Mouse (Mus musculus): ENCODE measurements around the gene Slc4a7. TPM values are rescaled to one million over a fixed set of nuclear protein-coding genes. Genes with fewer than 3 reads are reported as not detected.
"Not testable (repeated sequence)": the region's sequence is repeated elsewhere in the genome, so short reads cannot be mapped to it uniquely, and the experiment has no call there.

Gene Slc4a7
- total RNA-seq, 2 experiments from 2014 or later = 18.1 to 26.3 TPM

- DNase-seq = no peak
These were observed 98.3 kb downstream of the Slc4a7 start for GRCm38 (mm10) chr14:14800332-14800731.

GRCm38 (mm10) chr14:14800810-14801209 lies 98.7 kb downstream of the Slc4a7 start:
- DNase-seq = no peak

GRCm38 (mm10) chr14:14803115-14803514 lies 101.0 kb downstream of the Slc4a7 start, which contains the start of gene Nek10:
Nek10 (plus strand) TSS chr14:14803415.
- not testable (repeated sequence) for DNase-seq

- DNase-seq = no peak
These were observed 101.9 kb downstream of the Slc4a7 start for GRCm38 (mm10) chr14:14803921-14804517.

- no peak for DNase-seq
These were observed 102.6 kb downstream of the Slc4a7 start for GRCm38 (mm10) chr14:14804518-14805212.

- DNase-seq = peak; percentile 89
These were observed 130.6 kb downstream of the Slc4a7 start for GRCm38 (mm10) chr14:14832520-14833240.

GRCm38 (mm10) chr14:14833498-14833897 lies 131.4 kb downstream of the Slc4a7 start:
- DNase-seq = no peak

GRCm38 (mm10) chr14:14834266-14834665 lies 132.2 kb downstream of the Slc4a7 start:
- no peak for DNase-seq

GRCm38 (mm10) chr14:14837627-14838026 lies 135.5 kb downstream of the Slc4a7 start:
- DNase-seq = no peak

GRCm38 (mm10) chr14:14838109-14838508 lies 136.0 kb downstream of the Slc4a7 start:
- DNase-seq = peak; percentile 48

- DNase-seq = no peak
These were observed 140.9 kb downstream of the Slc4a7 start for GRCm38 (mm10) chr14:14842734-14843530.

Other genes with a start within 250 kb of the Slc4a7 start
- under 1 TPM in 1 of 2 experiments, not detected in 1; 0.06 TPM for gene Nek10, start 101.1 kb downstream of the Slc4a7 start, total RNA-seq (2021)